Mouse (Mus musculus) stomach, embryonic 14.5 days (tissue): Measurements from ENCODE around the gene Elmo3. TPM values are rescaled to one million over a fixed set of nuclear protein-coding genes. Genes with fewer than 3 reads are reported as not detected.

ENCODE experiments used
- ATAC-seq: fragments of 200-750 bp; cut with Nextera tagmentation; 2 replicates; pipeline ENCODE4 v1.8.0; 2017; ENCODE audit warnings: low read depth, moderate TSS enrichment; ENCODE audit not compliant: insufficient number of reproducible peaks, insufficient read depth, low FRiP score
- H3K27ac ChIP-seq: fragments of 300-500 bp; sonication (generic); 2 replicates; pipeline ENCODE4 v1.5.1; 2014; ENCODE audit warnings: mild to moderate bottlenecking, low read length, moderate library complexity, mixed read lengths
- H3K27me3 ChIP-seq: fragments of 300-500 bp; sonication (generic); 2 replicates; pipeline ENCODE4 v1.6.1; 2014; ENCODE audit warnings: low read length, control low read depth, mixed read lengths; ENCODE audit not compliant: control insufficient read depth, insufficient read depth
- H3K36me3 ChIP-seq: fragments of 300-500 bp; sonication (generic); 2 replicates; pipeline ENCODE4 v1.6.1; 2014; ENCODE audit warnings: mild to moderate bottlenecking, control low read depth, low read length, moderate library complexity, mixed read lengths; ENCODE audit not compliant: control insufficient read depth, insufficient read depth
- H3K4me1 ChIP-seq: fragments of 300-500 bp; sonication (generic); 2 replicates; pipeline ENCODE4 v1.6.1; 2014; ENCODE audit warnings: low read length, control low read depth, mixed read lengths; ENCODE audit not compliant: control insufficient read depth, insufficient read depth
- H3K4me2 ChIP-seq: fragments of 300-500 bp; sonication (generic); replicated peaks from 2 replicates; pipeline ENCODE4 v1.6.1; 2014; ENCODE audit warnings: low read depth, low read length, control low read depth
- H3K4me3 ChIP-seq: fragments of 300-500 bp; sonication (generic); 2 replicates; pipeline ENCODE4 v1.5.1; 2014; ENCODE audit warnings: low read depth, low read length, control low read depth
- H3K9ac ChIP-seq: fragments of 300-500 bp; sonication (generic); replicated peaks from 2 replicates; pipeline ENCODE4 v1.6.1; 2014; ENCODE audit warnings: low read depth, mild to moderate bottlenecking, control low read depth, low read length, moderate library complexity, mixed read lengths
- H3K9me3 ChIP-seq: fragments of 300-500 bp; sonication (generic); 2 replicates; pipeline ENCODE4 v1.6.1; 2016; ENCODE audit warnings: low read depth, low read length, control low read depth; ENCODE audit not compliant: control insufficient read depth
- WGBS: fragments of 180-500 bp; shearing (Covaris S2); extraction: QIAGEN DNeasy Blood & Tissue Kit; methylation state at CpG from one replicate; pipeline ENCODE4 v1.1.7; 2014; 5-methylcytosine and 5-hydroxymethylcytosine counted together
- polyA plus RNA-seq: library from polyadenylated mRNA; unstranded; fragments of >200 nt; fragmentation: Nextera tagmentation; extraction: Ambion mirVana; gene quantifications from 2 replicates; pipeline ENCODE4 v1.2.1, GENCODE M21; 2014

Gene Elmo3
- polyA plus RNA-seq, 1 experiment from 2014 or later, result 15.2 TPM

- Histone ChIP-seq H3K4me3 (no peak overlapping the region), H3K9me3 (no peaks in the 10 kb centered on the region), H3K9ac (no peak overlapping the region), H3K27me3 (no peaks in the 10 kb centered on the region), H3K27ac (no peak overlapping the region), H3K4me1 (peaks cover 14% of the 10 kb centered on the region; the same call in 1 of the 2 replicates), H3K36me3 (peaks cover 15% of the 10 kb centered on the region), H3K4me2 (no peak overlapping the region)
- WGBS, result 92% methylated on average over 4 of the region's 4 CpGs
- ATAC-seq, result no peak
Observed at GRCm38 (mm10) chr8:105323183-105323582, 17.8 kb downstream of the Elmo3 start.

- Histone ChIP-seq H3K36me3 (peaks cover 33% of the 10 kb centered on the region), H3K4me1 (peaks cover 14% of the 10 kb centered on the region; the same call in 1 of the 2 replicates), H3K9ac (peak overlapping the region; percentile 57), H3K4me2 (peak overlapping the region; percentile 60), H3K27ac (peak overlapping the region; percentile 4; the same call in 1 of the 2 replicates), H3K27me3 (no peaks in the 10 kb centered on the region), H3K4me3 (peak overlapping the region; percentile 56), H3K9me3 (no peaks in the 10 kb centered on the region)
- whole genome bisulfite sequencing, result 0% methylated on average over 12 of the region's 12 CpGs
- ATAC-seq, result peak; percentile 8; the same call in 1 of the 2 replicates
Observed at GRCm38 (mm10) chr8:105325641-105326093, 20.3 kb downstream of the Elmo3 start.

DNA sequence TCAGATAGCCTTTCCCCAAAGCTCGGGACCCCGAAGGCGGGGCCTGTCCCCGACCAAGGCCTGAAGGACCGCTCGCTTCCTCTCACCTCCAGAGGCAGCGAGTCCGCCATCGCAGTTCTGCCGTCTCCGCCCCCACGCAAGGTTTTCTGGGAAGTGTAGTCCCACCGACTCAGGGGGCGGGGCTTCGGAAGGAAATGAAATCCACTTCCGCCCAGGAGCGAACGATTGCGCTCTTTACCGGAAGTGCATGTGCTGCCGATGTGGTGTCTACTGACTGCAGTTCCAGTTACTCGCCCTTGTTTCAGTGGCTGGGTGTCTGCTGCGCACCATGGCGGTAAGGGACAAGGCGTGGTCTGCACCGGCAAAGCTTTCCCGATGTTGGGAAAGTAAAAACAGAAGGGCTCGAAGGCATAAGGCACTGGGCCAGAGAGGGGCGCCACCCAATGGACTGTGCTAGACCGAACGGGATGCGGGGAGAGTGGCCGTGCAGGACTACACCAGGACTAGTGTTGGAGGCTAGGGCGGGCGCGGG, 20.8 kb downstream of the Elmo3 start, which contains the start of the genes Lrrc29 and Tmem208:
Lrrc29 (minus strand) TSS at position 138 of the 532 bp plus-strand sequence.
Tmem208 (plus strand) TSS at position 214 of the 532 bp plus-strand sequence.
- Histone ChIP-seq H3K4me3 (peak within 1 kb of the TSS; percentile 56), H3K27ac (peak within 1 kb of the TSS; percentile 76; the same call in 1 of the 2 replicates), H3K9me3 (no peaks in the 10 kb centered on the region), H3K4me1 (peaks cover 14% of the 10 kb centered on the region; the same call in 1 of the 2 replicates), H3K36me3 (peaks cover 39% of the 10 kb centered on the region), H3K9ac (peak within 1 kb of the TSS; percentile 57), H3K4me2 (peak within 1 kb of the TSS; percentile 90), H3K27me3 (no peaks in the 10 kb centered on the region)
- peak; percentile 91 for ATAC-seq
- WGBS, result under 1% methylated on average over 36 of the region's 36 CpGs

- Histone ChIP-seq H3K27me3 (no peaks in the 10 kb centered on the region), H3K9me3 (no peaks in the 10 kb centered on the region), H3K4me2 (peak overlapping the region; percentile 90), H3K4me3 (peak overlapping the region; percentile 56), H3K9ac (peak overlapping the region; percentile 41), H3K4me1 (peaks cover 14% of the 10 kb centered on the region; the same call in 1 of the 2 replicates), H3K36me3 (peaks cover 46% of the 10 kb centered on the region), H3K27ac (peak overlapping the region; percentile 76; the same call in 1 of the 2 replicates)
- no peak for ATAC-seq
- WGBS, result 35% methylated on average over 6 of the region's 6 CpGs
Observed at GRCm38 (mm10) chr8:105326968-105327367, 21.6 kb downstream of the Elmo3 start.

GRCm38 (mm10) chr8:105330325-105330724, 24.9 kb downstream of the Elmo3 start:
- Histone ChIP-seq H3K4me3 (no peak overlapping the region), H3K36me3 (peaks cover 64% of the 10 kb centered on the region), H3K4me2 (no peak overlapping the region), H3K9me3 (no peaks in the 10 kb centered on the region), H3K4me1 (peaks cover 10% of the 10 kb centered on the region; the same call in 1 of the 2 replicates), H3K27ac (no peak overlapping the region), H3K9ac (no peak overlapping the region), H3K27me3 (no peaks in the 10 kb centered on the region)
- no peak for ATAC-seq
- 91% methylated on average over 12 of the region's 12 CpGs for WGBS

DNA sequence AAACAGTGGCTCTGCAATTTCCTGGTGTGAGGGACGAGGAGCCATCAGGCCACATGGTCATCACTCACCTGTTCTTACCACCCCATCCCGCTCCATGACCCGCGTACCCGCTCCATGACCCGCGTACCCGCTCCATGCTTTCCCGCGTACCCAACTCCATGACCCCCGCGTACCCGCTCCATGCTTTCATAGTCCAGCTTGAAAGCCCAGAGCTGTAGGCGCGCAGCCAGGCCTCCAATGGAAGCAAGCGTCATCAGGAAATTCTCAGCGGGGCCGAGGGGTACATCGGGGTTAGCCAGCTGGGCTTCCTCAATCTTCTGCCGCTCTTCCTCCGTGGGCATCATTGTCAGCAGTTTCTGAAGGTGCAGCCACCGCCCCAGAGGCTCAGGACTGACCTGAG, 26.1 kb downstream of the Elmo3 start:
- Histone ChIP-seq H3K4me2 (no peak overlapping the region), H3K27me3 (no peaks in the 10 kb centered on the region), H3K4me3 (no peak overlapping the region), H3K9me3 (no peaks in the 10 kb centered on the region), H3K27ac (no peak overlapping the region), H3K9ac (no peak overlapping the region), H3K36me3 (peaks cover 76% of the 10 kb centered on the region), H3K4me1 (peaks cover 9% of the 10 kb centered on the region; the same call in 1 of the 2 replicates)
- ATAC-seq, result no peak
- 93% methylated on average over 22 of the region's 22 CpGs for WGBS

- Histone ChIP-seq H3K4me1 (peaks cover 6% of the 10 kb centered on the region; the same call in 1 of the 2 replicates), H3K27ac (no peak overlapping the region), H3K36me3 (peaks cover 80% of the 10 kb centered on the region), H3K4me3 (no peak overlapping the region), H3K27me3 (no peaks in the 10 kb centered on the region), H3K9ac (no peak overlapping the region), H3K9me3 (no peaks in the 10 kb centered on the region), H3K4me2 (no peak overlapping the region)
- no peak for ATAC-seq
- 93% methylated on average over 9 of the region's 9 CpGs for WGBS
Observed at GRCm38 (mm10) chr8:105331931-105332330, 26.5 kb downstream of the Elmo3 start.

DNA sequence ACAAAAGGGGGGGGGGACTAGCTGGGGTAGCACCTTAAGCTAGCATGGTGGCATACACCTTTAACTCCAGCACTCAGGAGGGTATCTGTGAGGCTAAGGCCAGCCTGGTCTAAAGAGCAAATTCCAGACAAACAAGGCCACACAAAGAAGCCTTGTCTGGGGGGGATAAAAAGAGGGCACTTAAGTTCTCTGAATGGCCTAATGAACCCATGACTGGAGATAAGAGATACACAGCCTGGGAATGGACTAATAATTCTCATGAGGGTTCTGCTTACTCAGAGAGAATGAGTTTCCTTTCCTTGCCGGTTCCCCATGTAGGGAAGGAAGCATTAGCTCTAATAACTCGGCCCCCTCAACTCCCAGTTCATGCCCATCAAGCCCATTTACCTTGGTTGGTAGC, 27.1 kb downstream of the Elmo3 start:
- ATAC-seq, result no peak
- no peak overlapping the region for H3K27ac ChIP-seq

More for the DNA sequence above, 27.1 kb downstream of the Elmo3 start:
- peaks cover under 1% of the 10 kb centered on the region; the same call in 1 of the 2 replicates for H3K4me1 ChIP-seq
- H3K4me3 ChIP-seq, result no peak overlapping the region
- no peak overlapping the region for H3K4me2 ChIP-seq
- H3K9ac ChIP-seq, result no peak overlapping the region
- no peaks in the 10 kb centered on the region for H3K27me3 ChIP-seq
- peaks cover 85% of the 10 kb centered on the region for H3K36me3 ChIP-seq
- 76% methylated on average over 2 of the region's 2 CpGs for WGBS
- H3K9me3 ChIP-seq, result no peaks in the 10 kb centered on the region
